Mouse (Mus musculus): ENCODE results near the gene BC052040.

BC052040 gene

GRCm38 (mm10) chr2:115694386-115694785 lies 112.9 kb downstream of the BC052040 start:
- DNase-seq (ENCODE audit: extremely low spot score, low spot score), result no peak

GRCm38 (mm10) chr2:115699032-115699431 lies 117.5 kb downstream of the BC052040 start:
- no peak for DNase-seq (ENCODE audit: extremely low spot score, low spot score)

DNA sequence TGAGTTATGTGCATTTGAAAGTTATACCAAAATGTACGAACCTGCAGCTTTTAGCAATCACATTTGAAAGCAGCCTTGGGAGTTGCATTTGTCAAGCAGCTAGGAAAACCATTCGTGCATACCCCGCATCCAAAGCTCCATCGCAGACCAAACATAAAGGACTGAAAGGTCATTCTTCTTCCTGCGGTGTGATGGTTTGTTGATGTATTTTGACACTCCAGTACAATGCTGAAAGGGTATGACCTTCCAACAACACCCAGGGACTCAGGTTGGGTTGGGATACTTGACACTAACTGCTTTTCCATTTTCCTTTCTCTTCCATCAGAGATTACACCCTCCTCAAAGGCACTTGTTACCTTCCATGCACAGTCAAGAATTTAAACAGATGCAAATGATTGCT lies 121.1 kb downstream of the BC052040 start:
- no peak for DNase-seq (ENCODE audit: extremely low spot score, low spot score)

GRCm38 (mm10) chr2:115717535-115717934 lies 136.0 kb downstream of the BC052040 start:
- DNase-seq (ENCODE audit: extremely low spot score, low spot score), result no peak

DNA sequence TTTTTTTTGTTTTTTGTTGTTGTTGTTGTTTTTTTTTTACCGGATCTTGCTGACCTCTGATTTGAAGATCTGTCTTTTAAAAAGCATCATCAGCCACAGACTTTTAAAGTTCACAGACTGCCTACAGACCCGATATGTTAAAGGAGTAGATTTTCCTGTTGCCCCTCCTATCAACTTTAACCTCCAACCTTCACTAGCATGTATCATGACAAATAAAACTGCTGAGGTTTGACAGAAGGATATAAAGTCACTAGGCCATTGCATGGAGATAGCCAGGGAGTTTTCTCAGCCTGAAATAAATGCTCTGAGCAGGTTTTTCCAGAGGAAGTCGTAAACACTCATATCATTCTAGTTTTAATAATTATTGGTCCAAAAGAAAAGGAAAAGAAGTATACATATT lies 136.5 kb downstream of the BC052040 start:
- no peak for DNase-seq (ENCODE audit: extremely low spot score, low spot score)

DNA sequence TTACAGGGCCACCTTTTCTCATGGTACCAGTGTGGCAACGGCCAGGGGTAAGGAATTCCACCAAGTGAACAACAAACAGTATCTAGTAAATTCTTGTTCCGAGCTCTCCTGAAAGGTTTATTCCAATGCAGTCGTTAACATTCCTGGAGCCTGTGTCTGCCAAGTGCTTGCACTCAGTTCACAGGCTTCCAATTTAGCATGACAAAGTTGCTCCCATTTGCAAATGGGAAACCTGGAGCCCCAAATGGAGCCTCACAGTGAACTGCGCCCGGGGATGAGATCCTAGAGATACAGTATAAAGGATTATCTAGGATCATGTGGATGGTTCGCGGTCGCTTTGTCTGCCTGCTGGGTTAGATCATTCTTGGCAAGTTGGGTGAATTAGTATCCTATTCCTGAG lies 141.9 kb downstream of the BC052040 start:
- DNase-seq (ENCODE audit: extremely low spot score, low spot score), result no peak

- DNase-seq (ENCODE audit: extremely low spot score, low spot score), result no peak
Observed at GRCm38 (mm10) chr2:115724216-115724615, 142.7 kb downstream of the BC052040 start.

GRCm38 (mm10) chr2:115724726-115725125 lies 143.2 kb downstream of the BC052040 start:
- DNase-seq (ENCODE audit: extremely low spot score, low spot score), result no peak

DNA sequence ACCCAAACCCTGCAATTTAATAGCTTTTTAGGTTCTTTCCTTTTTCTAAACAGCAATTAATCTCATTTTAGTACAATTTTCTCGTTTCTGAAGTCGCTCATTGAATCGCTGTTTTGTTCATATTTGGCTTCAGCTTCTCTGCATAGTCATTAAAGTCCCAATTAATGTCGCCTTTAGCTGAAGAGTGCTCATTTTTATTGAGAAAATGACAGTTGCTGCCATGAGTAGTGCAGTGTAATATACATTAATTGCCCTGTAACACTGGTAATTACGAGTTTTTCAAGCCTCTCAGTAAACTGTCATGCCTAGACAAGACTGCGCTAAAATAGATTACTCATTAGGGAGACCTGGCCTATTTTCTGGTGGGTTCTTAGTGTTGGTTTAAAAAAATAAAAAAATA lies 144.0 kb downstream of the BC052040 start:
- DNase-seq (ENCODE audit: extremely low spot score, low spot score), result no peak

DNA sequence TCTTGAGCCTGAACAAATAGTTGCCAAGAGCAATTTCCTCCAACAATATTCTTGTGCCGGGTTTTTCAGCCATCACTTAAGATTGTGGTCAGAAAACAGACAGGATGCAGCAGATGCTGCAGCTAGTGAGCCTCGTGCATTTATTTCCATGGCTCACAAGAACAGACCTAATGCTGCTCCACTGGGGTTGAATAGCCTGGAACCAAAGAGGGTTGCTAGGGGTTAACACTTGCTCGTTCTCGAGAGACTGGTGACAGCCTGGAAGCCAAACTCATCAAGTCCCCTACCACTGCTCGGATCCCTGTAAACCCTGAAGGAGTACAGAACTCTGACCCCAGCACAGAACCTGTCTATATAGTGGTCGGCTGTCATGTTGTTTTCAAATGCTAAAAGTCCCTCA lies 144.4 kb downstream of the BC052040 start:
- DNase-seq (ENCODE audit: extremely low spot score, low spot score), result no peak

- no peak for DNase-seq (ENCODE audit: extremely low spot score, low spot score)
Observed at GRCm38 (mm10) chr2:115726806-115727205, 145.3 kb downstream of the BC052040 start.

GRCm38 (mm10) chr2:115728627-115729026 lies 147.1 kb downstream of the BC052040 start:
- DNase-seq (ENCODE audit: extremely low spot score, low spot score), result no peak

GRCm38 (mm10) chr2:115730502-115730901 lies 149.0 kb downstream of the BC052040 start:
- no peak for DNase-seq (ENCODE audit: extremely low spot score, low spot score)

GRCm38 (mm10) chr2:115731171-115731570 lies 149.7 kb downstream of the BC052040 start:
- DNase-seq (ENCODE audit: extremely low spot score, low spot score), result no peak

DNA sequence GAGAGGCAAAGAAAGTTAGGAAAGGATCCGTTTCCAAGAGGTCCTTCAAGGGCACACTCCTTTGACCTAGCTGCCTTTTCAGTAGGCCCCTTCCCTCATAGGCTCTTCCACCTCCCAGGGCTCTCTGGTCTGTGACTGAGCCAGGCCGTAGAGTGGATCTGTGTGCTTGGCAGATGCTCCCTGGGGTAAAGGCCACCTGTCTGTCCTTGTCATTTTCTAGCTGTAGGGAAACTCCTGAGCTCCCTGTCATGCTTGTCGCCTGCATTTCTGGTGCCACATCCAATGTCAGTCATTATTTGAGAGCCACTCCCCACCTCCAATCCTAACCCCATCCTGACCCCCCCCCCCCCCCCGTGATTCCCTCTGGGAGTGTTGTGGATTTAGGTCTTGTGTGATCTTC lies 151.1 kb downstream of the BC052040 start:
- DNase-seq (ENCODE audit: extremely low spot score, low spot score), result no peak

GRCm38 (mm10) chr2:115733017-115733692 lies 151.6 kb downstream of the BC052040 start:
- DNase-seq (ENCODE audit: extremely low spot score, low spot score), result no peak

DNA sequence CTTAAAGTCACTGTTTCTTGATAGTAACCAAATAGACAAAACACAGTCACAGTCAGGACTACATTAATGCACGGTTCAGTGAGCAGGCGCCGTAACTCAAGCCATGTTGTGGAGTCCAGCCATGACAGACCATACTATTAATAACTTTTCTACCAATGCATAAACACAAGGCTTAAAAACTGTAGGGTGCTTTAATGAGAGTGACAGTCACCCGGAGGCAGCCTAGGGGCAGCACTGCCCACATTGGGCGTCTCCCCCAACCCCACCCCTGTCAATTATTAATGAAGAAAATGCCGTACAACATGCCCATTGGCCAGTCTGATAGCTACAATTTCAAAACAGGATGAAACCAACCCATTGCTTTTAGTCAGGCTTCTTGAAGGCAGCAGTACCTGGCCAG lies 153.3 kb downstream of the BC052040 start:
- no peak for DNase-seq (ENCODE audit: extremely low spot score, low spot score)

- no peak for DNase-seq (ENCODE audit: extremely low spot score, low spot score)
Observed at GRCm38 (mm10) chr2:115736416-115736815, 154.9 kb downstream of the BC052040 start.

DNA sequence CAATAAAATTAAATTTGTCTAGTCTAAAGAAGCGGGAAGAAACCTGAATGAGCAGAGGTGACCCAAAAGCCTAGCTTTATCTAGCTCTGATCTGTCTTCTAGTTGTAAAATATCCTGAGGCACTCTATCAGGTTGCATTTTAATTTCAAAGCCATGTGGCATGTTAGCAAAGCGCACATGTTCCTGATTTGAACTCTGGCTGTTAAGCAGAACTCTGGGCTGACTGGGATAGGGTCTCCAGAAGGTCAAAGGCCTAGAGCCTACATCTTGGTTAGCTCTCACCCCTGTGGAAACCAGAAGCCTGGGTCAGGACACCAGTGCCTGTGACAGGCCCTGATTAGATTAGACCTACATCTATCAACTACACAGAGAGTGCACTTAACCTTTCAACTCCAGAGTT lies 156.4 kb downstream of the BC052040 start:
- no peak for DNase-seq (ENCODE audit: extremely low spot score, low spot score)

GRCm38 (mm10) chr2:115742061-115742460 lies 160.5 kb downstream of the BC052040 start:
- no peak for DNase-seq (ENCODE audit: extremely low spot score, low spot score)

DNA sequence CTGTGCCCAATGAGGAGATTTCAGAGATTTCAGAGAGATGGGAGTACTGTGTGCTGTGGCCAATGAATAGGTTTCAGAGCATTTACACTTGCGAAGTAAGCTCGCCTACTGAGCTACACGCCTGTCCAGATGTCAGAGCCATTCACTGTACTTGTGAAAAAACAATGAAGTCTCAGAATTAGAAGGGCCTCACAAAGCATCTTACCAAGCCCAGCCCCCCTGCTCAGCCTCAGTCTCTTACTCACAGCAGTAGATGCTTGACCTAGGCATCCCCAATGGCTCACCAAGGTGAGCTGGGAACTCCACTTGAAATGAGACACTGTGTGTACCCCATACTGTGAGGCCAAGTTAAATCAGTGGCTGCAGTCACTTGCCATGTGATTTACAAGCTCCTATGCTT lies 166.1 kb downstream of the BC052040 start:
- DNase-seq (ENCODE audit: extremely low spot score, low spot score), result no peak

DNA sequence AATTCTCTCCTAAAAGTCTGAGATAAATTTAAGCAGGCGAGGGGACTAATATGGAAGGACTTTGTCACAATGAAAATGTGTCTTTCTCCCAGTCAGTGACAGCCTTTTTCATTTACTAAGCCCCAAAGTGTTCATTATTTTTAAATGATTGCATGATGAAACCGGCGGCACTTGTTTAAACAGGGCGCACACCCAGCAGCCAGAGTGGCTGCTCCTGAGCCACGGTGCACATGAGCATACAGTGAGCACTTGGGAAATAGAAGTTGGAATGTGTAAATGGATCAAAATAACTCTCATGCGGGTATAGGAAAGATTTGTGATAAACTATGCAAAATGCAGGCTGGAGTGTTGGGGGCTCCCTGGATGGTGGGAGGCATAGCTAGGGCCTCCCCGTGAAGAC lies 169.7 kb downstream of the BC052040 start:
- no peak for DNase-seq (ENCODE audit: extremely low spot score, low spot score)

DNA sequence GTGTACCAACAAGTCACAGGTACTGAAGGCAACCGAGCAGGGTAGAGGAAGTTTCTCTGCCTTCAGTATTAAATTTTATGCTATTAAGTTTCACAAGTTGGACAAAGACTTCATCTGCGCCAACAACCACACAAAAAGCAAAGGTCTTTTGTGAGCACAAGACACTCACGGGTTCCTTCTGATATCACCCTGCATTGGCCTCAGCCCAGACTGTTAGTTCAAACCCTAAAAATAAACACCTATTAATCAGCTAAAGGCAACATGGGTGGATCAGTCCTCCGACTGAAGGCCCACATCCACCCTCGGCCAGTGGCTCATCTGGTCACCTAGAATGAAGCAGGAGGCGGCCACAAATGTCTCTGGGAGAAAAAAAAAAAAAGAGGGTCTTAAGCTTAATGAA lies 176.2 kb downstream of the BC052040 start:
- DNase-seq (ENCODE audit: extremely low spot score, low spot score), result no peak

DNA sequence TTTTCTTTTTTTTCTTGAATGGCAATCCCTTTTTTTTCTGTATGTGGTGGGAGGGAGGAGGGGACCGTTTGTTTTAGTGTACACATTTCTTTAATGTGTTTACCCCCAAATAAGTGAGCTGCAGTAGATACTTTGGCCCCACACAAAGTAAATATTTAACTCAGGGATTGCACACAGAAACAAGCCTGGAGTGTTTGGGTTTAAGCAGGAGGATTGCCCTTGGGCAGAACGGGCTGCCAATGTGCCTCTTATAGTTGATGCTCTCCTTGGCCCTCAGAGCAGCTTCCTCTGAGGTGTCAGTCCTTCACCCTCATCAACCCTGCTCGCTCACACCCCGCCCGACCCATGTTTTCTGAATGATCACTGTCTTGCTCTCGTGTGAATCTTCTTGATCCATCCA lies 177.0 kb downstream of the BC052040 start:
- DNase-seq (ENCODE audit: extremely low spot score, low spot score), result no peak
